Mouse (Mus musculus) inflammation-experienced regulatory T-cells, adult 6 months (primary cell): ENCODE measurements around the gene Usp10. TPM values are rescaled to one million over a fixed set of nuclear protein-coding genes. Genes with fewer than 3 reads are reported as not detected.
A peak's percentile ranks its signal among the peaks of the same experiment; 100 is the strongest.

ENCODE experiments used
- ATAC-seq: one replicate; pipeline ENCODE4 v1.8.0; 2017
- polyA plus RNA-seq, 3 experiments: library from polyadenylated mRNA; unstranded; fragments of 100-300 nt; shearing (Covaris generic); gene quantifications; one replicate each; pipeline ENCODE4 v1.2.1; 2017

Gene Usp10
- 10 to 100 TPM; 37.4 to 55.0 (median 43.9) TPM for polyA plus RNA-seq

DNA sequence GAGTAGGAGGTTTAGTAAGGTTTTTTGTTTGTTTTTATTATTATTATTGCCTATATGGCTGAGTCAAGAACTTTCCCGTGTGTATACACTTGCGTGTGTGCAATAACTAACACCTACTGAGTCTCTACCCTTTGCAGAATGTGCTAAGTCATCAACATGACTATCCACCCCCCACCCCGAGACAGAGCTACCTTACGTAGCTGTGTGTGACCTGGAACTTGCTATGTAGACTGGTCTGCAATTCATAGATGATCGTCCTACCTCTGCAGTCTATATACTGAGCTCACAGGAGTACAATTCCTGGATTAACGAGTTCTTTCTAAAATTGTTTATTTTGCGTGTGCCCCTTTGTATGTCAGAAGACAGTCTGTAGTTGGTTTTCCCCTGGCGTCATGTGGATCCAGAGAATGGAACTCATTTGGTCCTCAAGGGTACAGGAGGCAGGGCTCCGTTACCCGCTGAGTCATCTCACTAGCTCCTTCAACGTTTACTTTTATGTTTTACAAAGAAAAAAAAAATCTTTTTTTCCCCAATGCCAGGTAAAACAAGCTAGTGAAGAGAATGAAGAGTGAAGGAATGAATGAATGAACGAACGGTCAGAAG, at the start of gene Usp10:
TSS of gene Usp10 (plus strand) at position 417 of the 603 bp plus-strand sequence.
- peak; percentile 51 for ATAC-seq

DNA sequence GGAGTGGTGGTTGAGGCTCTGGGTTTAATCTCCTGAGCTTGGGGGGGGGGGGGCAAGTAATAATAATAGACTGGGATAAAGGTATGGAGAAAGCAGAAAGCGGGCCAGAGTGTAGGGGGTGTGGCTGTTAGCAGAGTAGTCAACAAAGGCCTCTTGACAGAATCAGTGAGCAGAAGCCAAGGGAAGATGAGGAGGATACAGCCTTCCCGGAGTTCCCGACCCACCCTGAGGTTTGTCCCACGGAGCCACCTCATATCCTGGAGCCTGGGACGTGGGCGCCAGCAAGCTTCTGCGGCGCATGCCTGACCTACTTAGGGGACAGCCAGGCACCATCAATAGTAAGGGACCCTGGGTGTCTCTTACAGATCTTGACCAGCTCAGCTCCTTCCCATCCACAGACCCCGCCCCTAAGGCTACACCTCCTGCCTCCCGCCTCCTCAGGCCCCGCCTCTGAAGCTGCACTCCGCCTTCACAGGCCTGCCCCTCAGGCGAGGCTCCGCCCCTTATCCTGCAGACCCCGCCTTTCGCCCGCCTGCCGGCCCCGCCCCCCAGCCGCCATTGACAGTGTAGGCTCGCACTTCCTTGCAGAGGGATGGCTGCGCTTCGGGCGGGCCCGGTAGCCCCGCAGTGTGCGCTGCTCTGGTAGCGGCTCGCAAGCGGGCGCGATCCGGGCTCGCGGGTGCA, 48.3 kb upstream of the Usp10 start, which contains the start of gene Klhl36:
TSS of gene Klhl36 (plus strand) at position 561 of the 684 bp plus-strand sequence.
- peak; percentile 99 for ATAC-seq

DNA sequence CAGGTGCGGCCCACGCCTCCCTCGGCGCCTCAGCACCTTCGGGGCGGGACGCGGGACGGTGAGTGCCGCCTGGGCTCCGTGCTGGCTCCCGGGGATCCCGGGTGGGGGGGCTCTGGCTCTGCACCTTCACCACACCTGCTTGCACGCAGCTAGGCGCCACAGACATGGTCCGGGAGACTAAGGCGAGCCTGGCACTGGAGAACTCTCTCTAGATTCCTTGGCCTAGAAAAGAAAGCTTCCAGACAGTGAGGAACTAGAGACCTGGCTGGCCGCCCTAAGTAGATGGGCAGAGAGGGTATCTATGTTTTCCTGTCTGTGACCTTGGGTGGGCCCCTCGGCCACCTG, 47.8 kb upstream of the Usp10 start:
- no peak for ATAC-seq

DNA sequence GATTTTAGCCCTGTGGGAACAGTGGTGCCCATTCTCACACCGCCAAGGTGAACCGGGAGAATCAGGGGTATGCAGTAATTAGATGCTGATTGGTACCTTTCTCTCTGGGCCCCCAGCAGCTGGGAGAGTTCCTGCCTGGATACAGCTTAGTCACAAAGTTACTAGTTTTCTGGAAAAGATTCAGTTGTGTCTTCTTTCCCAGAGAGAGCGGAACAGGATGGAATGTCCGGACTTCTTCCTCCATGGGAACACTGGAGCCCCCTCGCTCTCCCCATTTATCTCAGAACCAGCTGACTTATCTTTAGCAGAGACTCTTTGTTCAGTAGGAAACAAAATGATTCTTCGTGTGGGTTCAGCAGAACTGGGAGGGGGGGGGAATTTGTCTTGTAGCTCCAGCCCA, 47.4 kb upstream of the Usp10 start:
- no peak for ATAC-seq

DNA sequence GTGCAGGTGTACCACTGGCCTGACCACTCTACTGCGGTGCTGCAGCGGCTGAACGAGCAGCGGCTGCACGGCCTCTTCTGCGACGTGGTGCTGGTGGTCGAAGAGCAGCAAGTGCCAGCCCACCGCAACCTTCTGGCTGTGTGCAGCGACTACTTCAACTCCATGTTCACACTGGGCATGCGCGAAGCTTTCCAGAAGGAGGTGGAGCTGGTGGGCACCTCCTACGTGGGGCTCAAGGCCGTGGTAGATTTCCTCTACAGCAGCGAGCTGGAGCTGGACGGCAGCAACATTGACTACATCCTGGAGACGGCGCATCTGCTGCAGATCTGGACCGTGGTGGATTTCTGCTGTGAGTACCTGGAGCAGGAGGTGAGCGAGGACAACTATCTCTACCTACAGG, 40.5 kb upstream of the Usp10 start:
- no peak for ATAC-seq

GRCm38 (mm10) chr8:119873181-119873580, 37.0 kb upstream of the Usp10 start:
- ATAC-seq: no peak

GRCm38 (mm10) chr8:119881301-119881700, 28.9 kb upstream of the Usp10 start:
- ATAC-seq: no peak

- ATAC-seq: no peak
Observed at GRCm38 (mm10) chr8:119881917-119882316, 28.2 kb upstream of the Usp10 start.

- ATAC-seq: no peak
Observed at GRCm38 (mm10) chr8:119883281-119883680, 26.9 kb upstream of the Usp10 start.

DNA sequence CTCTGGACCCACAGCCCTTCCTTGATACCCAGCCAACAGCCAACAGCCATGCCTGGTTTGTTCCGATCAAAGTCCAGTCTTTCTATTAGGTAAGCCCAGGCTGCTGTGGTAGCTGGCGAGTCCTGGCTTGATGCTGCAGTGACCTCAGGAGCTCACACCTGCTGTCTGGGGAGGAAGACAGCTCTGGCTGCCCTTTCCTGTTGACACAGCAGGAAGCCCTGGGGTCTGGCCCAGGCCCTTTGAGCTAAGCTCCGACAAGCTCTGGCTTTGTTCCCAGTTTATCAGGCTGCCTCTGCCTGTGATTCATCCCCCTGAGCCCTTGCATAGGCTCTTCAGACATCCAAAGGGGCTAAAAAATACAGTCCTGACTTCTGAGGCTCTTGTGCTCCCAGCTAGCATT, 24.5 kb upstream of the Usp10 start:
- ATAC-seq: no peak

DNA sequence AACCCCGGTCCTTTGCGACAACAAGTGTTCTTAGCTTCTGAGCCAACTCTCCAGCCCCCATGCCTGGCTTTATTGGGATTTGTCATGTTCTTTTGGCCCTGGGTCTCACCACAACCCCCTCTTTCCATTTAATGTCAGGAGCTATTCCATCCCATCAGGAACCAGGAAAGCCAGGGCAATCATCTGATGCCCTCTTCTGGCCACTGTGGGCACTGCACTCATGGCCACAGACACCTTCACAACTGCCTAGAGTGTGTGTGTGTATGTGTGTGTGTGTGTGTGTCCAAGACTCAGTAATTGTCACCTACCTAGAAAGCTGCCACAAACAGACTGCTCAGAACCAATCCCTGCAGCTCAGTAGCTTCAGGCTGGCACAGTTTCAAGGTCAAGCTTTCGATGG, 23.0 kb upstream of the Usp10 start:
- no peak for ATAC-seq

- no peak for ATAC-seq
Observed at GRCm38 (mm10) chr8:119888012-119888411, 22.1 kb upstream of the Usp10 start.

DNA sequence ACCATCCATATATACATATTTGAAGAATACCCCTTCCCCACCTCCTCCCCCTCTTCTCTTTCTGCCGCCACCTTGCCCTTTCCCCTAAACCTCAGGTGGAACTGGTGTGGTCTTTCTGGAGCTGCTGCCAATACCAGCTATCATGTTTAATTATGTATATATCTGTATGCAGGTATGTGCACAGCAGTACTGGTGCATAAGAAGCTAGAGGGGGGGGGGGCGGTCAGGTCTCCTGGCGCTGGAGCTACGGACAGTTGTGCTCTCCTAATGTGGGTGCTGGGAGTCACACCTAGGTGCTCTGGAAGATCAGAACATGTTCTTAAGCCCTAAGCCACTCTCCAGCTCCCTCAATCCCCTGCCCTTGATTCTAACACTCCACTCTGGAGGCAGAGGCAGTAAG, 13.1 kb upstream of the Usp10 start:
- ATAC-seq: no peak

DNA sequence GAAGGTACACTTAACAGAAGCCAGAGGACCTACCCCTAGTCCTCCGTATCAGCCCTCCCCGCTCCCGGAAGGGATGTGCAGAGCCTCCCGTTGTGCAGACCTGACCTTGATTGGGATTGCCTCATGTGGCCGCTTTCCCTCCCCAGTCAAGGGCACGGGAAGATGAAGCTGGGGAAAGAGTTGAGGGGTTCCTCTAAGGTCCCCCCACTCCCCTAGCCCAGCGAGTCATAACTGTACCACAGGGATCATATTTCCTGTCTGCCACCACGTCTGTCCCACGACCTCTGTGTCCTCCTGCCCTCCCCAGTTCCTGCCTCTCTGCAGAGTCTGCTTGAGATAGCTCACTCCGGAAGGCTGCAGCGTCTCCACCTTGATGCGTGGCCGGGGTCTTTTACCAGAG, 12.2 kb upstream of the Usp10 start:
- ATAC-seq: peak; percentile 88

GRCm38 (mm10) chr8:119901349-119901748, 8.8 kb upstream of the Usp10 start:
- ATAC-seq: no peak

DNA sequence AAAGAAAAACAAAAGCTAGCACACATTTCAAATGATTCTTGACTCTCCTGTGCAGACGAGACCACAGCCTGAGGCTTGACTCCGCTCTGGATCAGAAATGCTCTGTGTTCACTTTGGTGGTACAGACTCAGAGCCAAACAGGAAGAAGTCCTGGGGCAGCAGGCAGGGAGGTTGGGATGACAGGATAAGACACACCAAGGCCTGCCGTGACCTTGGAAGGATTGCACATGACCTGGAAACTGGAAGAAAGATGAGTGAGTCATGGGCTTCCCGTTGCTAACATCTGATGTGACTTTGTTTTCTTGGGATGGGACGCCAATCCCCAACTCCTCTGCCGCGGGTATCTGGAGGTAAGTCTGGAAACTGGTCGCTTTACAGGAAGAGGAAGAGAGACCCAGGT, 8.2 kb upstream of the Usp10 start:
- no peak for ATAC-seq

- ATAC-seq: no peak
Observed at GRCm38 (mm10) chr8:119904323-119904911, 5.7 kb upstream of the Usp10 start.

DNA sequence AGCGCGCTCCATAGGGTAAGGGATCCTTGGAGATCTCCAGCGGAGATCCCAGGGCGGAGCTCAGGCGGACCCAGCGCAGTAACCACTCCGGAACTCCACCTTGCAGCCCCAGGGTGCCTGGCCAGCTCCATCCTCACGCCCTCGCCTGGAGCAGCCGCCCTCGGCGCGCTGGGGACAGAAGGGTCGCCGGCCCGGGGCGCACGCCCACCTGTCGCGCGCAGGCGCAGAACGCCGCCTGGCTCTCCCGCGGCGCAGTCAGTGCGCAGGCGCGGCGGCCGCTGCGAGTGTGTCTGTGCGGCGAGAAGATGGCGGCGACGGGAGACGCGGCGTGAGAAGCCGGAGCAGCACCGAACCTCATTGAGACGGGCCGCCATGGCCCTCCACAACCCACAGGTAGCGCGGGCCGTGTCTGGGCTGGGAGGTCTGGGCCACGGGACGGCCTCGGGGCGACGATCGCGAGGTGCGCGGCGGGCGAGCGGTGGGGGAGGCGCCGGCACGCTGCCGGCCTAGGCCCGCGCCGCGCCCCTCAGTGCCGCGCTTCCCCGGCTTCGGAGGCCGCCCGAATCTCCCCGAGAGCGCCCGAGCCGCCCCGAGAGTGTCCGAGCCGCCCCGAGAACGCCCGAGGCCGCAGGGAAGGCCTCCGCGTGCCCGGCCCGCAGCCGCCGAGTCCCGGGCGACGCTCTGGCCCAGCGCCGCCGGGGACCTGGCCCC, 542 bp downstream of the Usp10 start, which contains the start of gene Gm20388:
TSS of gene Gm20388 (plus strand) at position 295 of the 711 bp plus-strand sequence.
- ATAC-seq: peak; percentile 85

DNA sequence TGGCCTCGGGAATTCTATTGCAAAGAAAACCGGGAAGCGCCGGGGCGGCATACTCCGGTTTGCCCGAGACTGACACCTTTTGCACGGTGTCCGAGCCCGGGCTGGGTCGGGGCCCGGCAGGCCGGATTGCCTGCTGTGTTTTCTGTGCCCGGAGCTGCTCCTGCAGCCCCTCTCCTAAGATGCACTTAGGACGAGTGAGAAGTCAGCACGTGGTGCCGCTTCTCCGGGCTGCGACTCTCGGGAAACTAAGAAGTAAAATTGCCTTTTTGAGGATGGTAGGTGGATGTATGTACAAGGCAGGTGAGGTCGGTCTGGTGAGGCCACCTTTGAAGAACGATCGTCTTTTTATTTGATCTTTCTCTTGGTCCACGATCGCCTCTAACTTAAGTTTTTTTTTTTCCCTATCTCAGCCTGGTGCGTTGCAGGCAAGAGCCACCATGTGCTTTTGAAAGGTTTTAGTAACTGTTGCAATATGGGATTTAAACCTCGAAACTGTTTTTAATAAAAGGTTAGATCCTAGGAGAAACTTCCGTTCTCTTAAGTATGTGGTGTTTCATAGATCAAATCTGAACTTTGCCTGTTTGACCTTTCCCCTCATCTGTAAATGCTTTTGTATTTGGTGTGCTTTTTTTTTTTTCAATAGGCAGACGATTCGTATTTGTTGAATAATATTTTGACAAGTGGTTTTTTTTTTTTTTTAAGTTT, 1.2 kb downstream of the Usp10 start:
- no peak for ATAC-seq

DNA sequence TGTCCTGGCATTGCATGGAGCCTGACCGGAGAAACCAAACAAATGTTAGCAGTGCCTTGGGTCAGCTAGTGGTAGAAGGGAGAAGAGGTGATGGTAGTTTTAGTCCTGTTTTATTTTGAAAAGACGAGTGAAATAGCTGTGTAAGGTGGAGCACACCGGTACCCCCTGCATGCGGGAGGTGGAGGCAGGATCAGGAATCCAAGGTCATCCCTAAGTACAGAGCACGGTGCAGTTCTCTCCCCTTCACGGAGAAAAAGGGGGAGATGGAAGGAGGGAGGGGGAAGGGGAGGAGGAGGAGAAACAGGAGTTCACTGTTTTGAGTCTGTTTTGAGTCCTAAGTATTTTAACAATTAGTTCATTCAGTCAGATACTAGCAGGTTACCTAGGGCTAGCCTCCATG, 2.5 kb downstream of the Usp10 start:
- no peak for ATAC-seq

GRCm38 (mm10) chr8:119913181-119913580, 3.0 kb downstream of the Usp10 start:
- ATAC-seq: no peak

DNA sequence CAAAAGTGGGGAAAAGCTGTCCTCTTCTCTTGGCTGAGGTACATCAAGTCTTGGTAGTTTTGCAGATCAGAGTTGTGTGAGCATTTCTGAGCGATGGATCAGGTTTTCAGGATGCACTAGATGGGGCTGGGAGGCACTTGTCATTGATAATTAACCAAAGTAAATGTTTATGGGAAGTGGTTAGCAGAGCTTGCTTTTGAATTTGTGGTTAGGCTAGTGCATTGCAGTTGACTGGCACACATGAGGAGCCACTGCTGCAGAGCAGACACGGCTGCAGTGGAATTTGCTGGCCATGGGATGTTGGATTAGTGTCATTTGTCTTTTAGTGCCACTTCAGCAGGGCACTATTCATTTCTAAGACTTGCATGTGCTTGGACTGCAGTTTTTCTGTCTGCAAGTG, 4.0 kb downstream of the Usp10 start:
- ATAC-seq: peak; percentile 41

DNA sequence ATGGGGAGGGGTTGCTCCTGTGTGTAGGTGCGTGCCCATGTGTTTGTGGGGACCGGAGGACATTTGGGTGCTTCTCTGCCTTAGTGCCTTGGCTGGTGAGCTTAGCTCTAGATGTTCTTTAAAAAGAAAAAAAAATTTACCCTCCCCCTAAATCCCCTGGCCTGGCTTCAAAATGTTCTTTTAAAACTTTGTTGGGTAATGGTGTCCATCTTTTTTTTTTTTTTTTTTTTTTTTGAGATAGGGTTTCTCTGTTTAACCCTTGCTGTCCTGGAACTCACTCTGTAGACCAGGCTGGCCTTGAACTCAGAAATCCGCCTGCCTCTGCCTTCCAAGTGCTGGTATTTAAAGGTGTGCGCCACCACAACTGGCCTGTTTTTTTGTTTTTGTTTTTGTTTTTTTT, 5.1 kb downstream of the Usp10 start:
- ATAC-seq: no peak
